Mouse (Mus musculus) intestine, embryonic 16.5 days (tissue): ENCODE data around the gene Tep1. TPM values are rescaled to one million over a fixed set of nuclear protein-coding genes. Genes with fewer than 3 reads are reported as not detected.
"Not testable (repeated sequence)": the region's sequence is repeated elsewhere in the genome, so short reads cannot be mapped to it uniquely, and the experiment has no call there.

Experiments used
- ATAC-seq: fragments of 200-750 bp; cut with Nextera tagmentation; 2 replicates; pipeline ENCODE4 v1.8.0; 2017; ENCODE audit warnings: moderate TSS enrichment, moderate library complexity
- H3K27ac ChIP-seq: fragments of 300-500 bp; sonication (generic); 2 replicates; pipeline ENCODE4 v1.5.1; 2014; ENCODE audit warnings: mild to moderate bottlenecking, low read length
- H3K27me3 ChIP-seq: fragments of 300-500 bp; sonication (generic); replicated peaks from 2 replicates; pipeline ENCODE4 v1.6.1; 2014; ENCODE audit warnings: low read length, control low read depth, mixed read lengths; ENCODE audit not compliant: control insufficient read depth, insufficient read depth
- H3K36me3 ChIP-seq: fragments of 300-500 bp; sonication (generic); 2 replicates; pipeline ENCODE4 v1.6.1; 2014; ENCODE audit warnings: low read length, control low read depth; ENCODE audit not compliant: control insufficient read depth, insufficient read depth
- H3K4me1 ChIP-seq: fragments of 300-500 bp; sonication (generic); 2 replicates; pipeline ENCODE4 v1.6.1; 2014; ENCODE audit warnings: low read length, control low read depth, mixed read lengths; ENCODE audit not compliant: control insufficient read depth, insufficient read depth
- H3K4me2 ChIP-seq: fragments of 300-500 bp; sonication (generic); 2 replicates; pipeline ENCODE4 v1.6.1; 2014; ENCODE audit warnings: low read depth, low read length, control low read depth
- H3K4me3 ChIP-seq: fragments of 300-500 bp; sonication (generic); 2 replicates; pipeline ENCODE4 v1.5.1; 2014; ENCODE audit warnings: mild to moderate bottlenecking, low read length
- H3K9ac ChIP-seq: fragments of 300-500 bp; sonication (generic); 2 replicates; pipeline ENCODE4 v1.6.1; 2014; ENCODE audit warnings: low read depth, low read length
- H3K9me3 ChIP-seq: fragments of 300-500 bp; sonication (generic); 2 replicates; pipeline ENCODE4 v1.6.1; 2016; ENCODE audit warnings: low read length, control low read depth; ENCODE audit not compliant: control insufficient read depth
- WGBS: fragments of 180-500 bp; shearing (Covaris S2); extraction: QIAGEN DNeasy Blood & Tissue Kit; methylation state at CpG from one replicate; pipeline ENCODE4 v1.1.7; 2014; 5-methylcytosine and 5-hydroxymethylcytosine counted together
- polyA plus RNA-seq: library from polyadenylated mRNA; unstranded; fragments of >200 nt; fragmentation: Nextera tagmentation; extraction: Ambion mirVana; gene quantifications from 2 replicates; pipeline ENCODE4 v1.2.1, GENCODE M21; 2015

Gene Tep1
- polyA plus RNA-seq, 1 experiment from 2014 or later: 12.6 TPM

- H3K36me3 ChIP-seq: peaks cover 3% of the 10 kb centered on the region
- H3K4me3 ChIP-seq: no peak overlapping the region
- H3K27me3 ChIP-seq: no peaks in the 10 kb centered on the region
- no peak overlapping the region for H3K4me2 ChIP-seq
- no peaks in the 10 kb centered on the region for H3K4me1 ChIP-seq
- ATAC-seq: 0 out of 2 replicates have a peak, but pooled peaks have one; percentile 25
- no peak overlapping the region for H3K9ac ChIP-seq
- H3K27ac ChIP-seq: peak overlapping the region; percentile 13
- H3K9me3 ChIP-seq: no peaks in the 10 kb centered on the region
- WGBS: 77% methylated on average over 10 of the region's 10 CpGs
Measured at GRCm38 (mm10) chr14:50833964-50834363, 36.4 kb downstream of the Tep1 start.

- no peak overlapping the region for H3K4me2 ChIP-seq
- H3K9me3 ChIP-seq: no peaks in the 10 kb centered on the region
- 69% methylated on average over 3 of the region's 3 CpGs for whole genome bisulfite sequencing
- no peak overlapping the region for H3K9ac ChIP-seq
- H3K27ac ChIP-seq: no peak overlapping the region
- no peaks in the 10 kb centered on the region for H3K4me1 ChIP-seq
- H3K36me3 ChIP-seq: peaks cover 6% of the 10 kb centered on the region; the same call in 1 of the 2 replicates
- no peaks in the 10 kb centered on the region for H3K27me3 ChIP-seq
- H3K4me3 ChIP-seq: no peak overlapping the region
- no peak for ATAC-seq
Measured at GRCm38 (mm10) chr14:50829878-50830277, 40.5 kb downstream of the Tep1 start.

GRCm38 (mm10) chr14:50826579-50826978 lies 43.8 kb downstream of the Tep1 start:
- Histone ChIP-seq H3K27me3 (no peaks in the 10 kb centered on the region), H3K4me1 (no peaks in the 10 kb centered on the region), H3K4me3 (no peak overlapping the region), H3K4me2 (no peak overlapping the region), H3K9ac (no peak overlapping the region), H3K36me3 (peaks cover 13% of the 10 kb centered on the region), H3K9me3 (no peaks in the 10 kb centered on the region), H3K27ac (no peak overlapping the region)
- 91% methylated on average over 4 of the region's 4 CpGs for WGBS
- no peak for ATAC-seq

- H3K4me3 ChIP-seq: no peak overlapping the region
- H3K9ac ChIP-seq: no peak overlapping the region
- no peaks in the 10 kb centered on the region for H3K9me3 ChIP-seq
- H3K4me1 ChIP-seq: no peaks in the 10 kb centered on the region
- no peak overlapping the region for H3K4me2 ChIP-seq
- H3K27ac ChIP-seq: no peak overlapping the region
- ATAC-seq: no peak
- 86% methylated on average over 9 of the region's 9 CpGs for WGBS
- H3K27me3 ChIP-seq: no peaks in the 10 kb centered on the region
- H3K36me3 ChIP-seq: peaks cover 20% of the 10 kb centered on the region
Measured at GRCm38 (mm10) chr14:50824219-50824618, 46.1 kb downstream of the Tep1 start.

- WGBS: 80% methylated on average over 2 of the region's 2 CpGs
- Histone ChIP-seq H3K9ac (no peak overlapping the region), H3K27me3 (no peaks in the 10 kb centered on the region), H3K27ac (no peak overlapping the region), H3K4me3 (no peak overlapping the region), H3K36me3 (peaks cover 19% of the 10 kb centered on the region), H3K4me2 (no peak overlapping the region), H3K4me1 (no peaks in the 10 kb centered on the region), H3K9me3 (no peaks in the 10 kb centered on the region)
- no peak for ATAC-seq
Measured at GRCm38 (mm10) chr14:50823240-50823639, 47.1 kb downstream of the Tep1 start.

GRCm38 (mm10) chr14:50813060-50813459 lies 57.3 kb downstream of the Tep1 start:
- peak; percentile 70 for ATAC-seq
- Histone ChIP-seq H3K36me3 (peaks cover 3% of the 10 kb centered on the region), H3K27ac (peak overlapping the region; percentile 62), H3K4me3 (no peak overlapping the region), H3K4me1 (no peaks in the 10 kb centered on the region), H3K9me3 (no peaks in the 10 kb centered on the region), H3K4me2 (no peak overlapping the region), H3K27me3 (no peaks in the 10 kb centered on the region), H3K9ac (no peak overlapping the region)
- WGBS: 85% methylated on average over 2 of the region's 2 CpGs

GRCm38 (mm10) chr14:50807487-50808072 lies 62.8 kb downstream of the Tep1 start, which contains the start of the genes Ccnb1ip1 and Parp2:
TSS of gene Ccnb1ip1 (minus strand) at chr14:50807732.
TSS of gene Parp2 (plus strand) at chr14:50807841.
- no peaks in the 10 kb centered on the region for H3K4me1 ChIP-seq
- under 1% methylated on average over 42 of the region's 42 CpGs for WGBS
- peak within 1 kb of the TSS; percentile 51 for H3K4me2 ChIP-seq
- ATAC-seq: peak; percentile 100
- H3K9me3 ChIP-seq: no peaks in the 10 kb centered on the region
- peak within 1 kb of the TSS; percentile 71 for H3K27ac ChIP-seq
- no peaks in the 10 kb centered on the region for H3K36me3 ChIP-seq
- no peaks in the 10 kb centered on the region for H3K27me3 ChIP-seq
- H3K4me3 ChIP-seq: peak within 1 kb of the TSS; percentile 61
- H3K9ac ChIP-seq: peak within 1 kb of the TSS; percentile 73

- ATAC-seq, H3K27ac ChIP-seq, H3K4me1 ChIP-seq, H3K36me3 ChIP-seq, H3K27me3 ChIP-seq, H3K9me3 ChIP-seq, H3K4me3 ChIP-seq, H3K9ac ChIP-seq: not testable (repeated sequence)
- 0 out of 2 replicates have a peak overlapping the region, but pooled peaks have one; percentile 3 for H3K4me2 ChIP-seq
- 85% methylated on average over 5 of the region's 5 CpGs for WGBS
Measured at GRCm38 (mm10) chr14:50806469-50806868, 63.9 kb downstream of the Tep1 start.

- H3K27ac ChIP-seq: no peak overlapping the region
- H3K36me3 ChIP-seq: no peaks in the 10 kb centered on the region
- H3K4me2 ChIP-seq: no peak overlapping the region
- no peaks in the 10 kb centered on the region for H3K9me3 ChIP-seq
- H3K4me3 ChIP-seq: no peak overlapping the region
- H3K4me1 ChIP-seq: no peaks in the 10 kb centered on the region
- WGBS: 61% methylated on average over 13 of the region's 13 CpGs
- no peak for ATAC-seq
- no peaks in the 10 kb centered on the region for H3K27me3 ChIP-seq
- H3K9ac ChIP-seq: no peak overlapping the region
Measured at GRCm38 (mm10) chr14:50804683-50805082, 65.7 kb downstream of the Tep1 start.
